Mouse (Mus musculus) mouse embryonic stem cell (cell line): ENCODE results near the gene Dnhd1.

ENCODE experiments used
- in situ Hi-C, 2 experiments: fragments of 300-500 bp; cut with MboI; formaldehyde crosslinking; loops; 1 replicate in 1 of 2; 3 replicates in 1 of 2; pipeline ENCODE4 v1.14.3; 2019 to 2020; ENCODE audit warnings: low sequenced_read_pairs in 2 of 2, low pct_unique_long_range_greater_than_20kb in 1 of 2, mixed read lengths in 1 of 2; ENCODE audit not compliant: unreplicated experiment in 1 of 2

Dnhd1 gene

GRCm38 (mm10) chr7:105650639-105651435, at the start of gene Dnhd1:
Gene Dnhd1 (plus strand): TSS chr7:105650827.
- in situ Hi-C loops, result no loop called here

DNA sequence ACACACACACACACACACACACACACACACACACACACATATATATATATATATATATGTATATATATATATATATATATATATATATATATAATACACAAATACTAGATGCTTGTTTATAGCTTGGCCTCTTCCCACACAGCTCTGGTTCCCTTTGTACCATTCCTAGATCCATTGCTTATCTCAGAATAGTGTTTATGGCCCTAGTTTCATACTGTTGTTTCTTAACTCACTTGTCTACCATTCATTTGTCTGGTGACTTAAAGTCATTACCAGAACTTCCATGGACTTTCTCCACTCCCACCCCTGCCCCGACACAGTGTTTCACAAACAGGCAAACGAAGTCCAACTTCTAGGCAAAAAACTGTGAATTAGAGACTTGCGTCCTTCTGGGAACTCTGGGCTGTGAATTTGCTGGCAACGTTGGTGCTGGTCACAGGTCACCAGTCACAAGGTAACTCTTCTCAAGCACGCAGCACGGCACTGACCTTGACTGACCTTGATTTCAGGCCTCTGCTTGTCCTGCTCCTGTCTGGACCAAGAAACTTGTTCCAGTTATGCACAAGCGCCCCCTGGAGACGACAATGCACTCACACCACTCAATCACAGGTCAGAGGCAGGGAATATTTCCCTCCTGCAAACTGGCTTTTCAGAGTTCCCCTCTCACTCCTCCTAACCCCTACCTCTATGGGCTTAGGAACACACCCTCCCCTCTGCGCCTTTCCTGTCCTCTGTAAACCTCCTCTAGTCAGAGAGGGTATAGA, 47.6 kb upstream of the Dnhd1 start:
- in situ Hi-C loops, result no loop called here

DNA sequence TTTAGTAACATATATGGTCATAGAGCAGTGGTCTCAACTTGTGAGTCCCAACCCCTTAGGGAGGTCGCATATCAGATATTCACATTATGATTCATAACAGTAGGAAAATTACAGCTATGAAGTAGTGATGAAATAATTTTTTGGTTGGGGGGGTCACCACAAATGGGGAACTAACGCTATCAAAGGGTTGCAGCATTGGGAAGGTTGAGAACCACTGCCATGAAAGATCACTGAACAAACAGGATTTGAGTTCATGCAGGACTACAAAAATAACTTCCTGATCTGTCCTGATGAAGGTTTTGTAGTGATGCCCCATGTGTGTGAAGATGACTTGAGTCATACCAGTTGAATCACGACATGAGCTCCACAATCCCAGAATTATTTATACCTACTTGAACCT, 42.2 kb upstream of the Dnhd1 start:
- in situ Hi-C loops, result no loop called here

GRCm38 (mm10) chr7:105611767-105612166, 38.9 kb upstream of the Dnhd1 start:
- in situ Hi-C loops, result no loop called here

DNA sequence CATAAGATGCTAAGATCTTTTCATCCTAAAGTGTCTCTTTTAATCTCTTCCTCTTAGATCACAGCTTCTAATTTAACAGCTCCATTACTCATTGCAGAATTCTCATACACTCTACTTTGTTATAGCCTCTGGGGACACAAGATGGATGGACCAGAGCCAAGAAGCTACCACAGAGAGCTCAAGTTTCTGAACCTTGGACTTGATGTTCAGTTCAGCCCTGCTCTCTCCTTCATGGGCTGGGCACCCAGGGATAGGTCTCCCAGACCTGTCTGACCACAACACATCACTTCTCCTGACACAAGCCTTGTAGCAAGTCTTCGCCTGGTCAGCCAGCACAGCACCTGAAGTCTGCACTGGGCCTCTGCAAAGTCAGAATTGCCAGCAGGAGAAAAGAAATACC, 36.2 kb upstream of the Dnhd1 start:
- in situ Hi-C loops, result no loop called here

DNA sequence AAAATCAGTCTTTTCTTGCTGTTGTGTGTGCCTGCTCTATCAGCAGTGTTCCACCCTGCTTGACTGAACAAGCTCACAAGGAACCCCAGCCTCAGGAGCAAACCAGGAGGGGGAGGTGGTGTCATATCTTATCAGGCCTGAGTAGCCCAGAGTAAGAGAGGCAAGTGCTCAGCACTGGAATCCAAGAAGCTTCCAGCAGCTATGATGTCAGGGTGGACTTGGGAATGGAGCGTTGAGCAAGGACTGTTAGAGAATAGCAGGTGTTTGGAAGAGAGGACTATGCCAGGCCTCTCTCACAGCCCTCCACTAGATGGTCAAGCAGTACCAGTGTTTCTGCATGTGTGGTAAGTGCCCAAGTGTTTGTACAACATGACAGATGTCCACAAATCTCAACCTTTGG, 34.9 kb upstream of the Dnhd1 start:
- in situ Hi-C loops, result no loop called here

- in situ Hi-C loops, result no loop called here
Measured at GRCm38 (mm10) chr7:105616561-105616960, 34.1 kb upstream of the Dnhd1 start.

GRCm38 (mm10) chr7:105617810-105618209, 32.8 kb upstream of the Dnhd1 start:
- in situ Hi-C loops, result no loop called here

GRCm38 (mm10) chr7:105619701-105620100, 30.9 kb upstream of the Dnhd1 start:
- in situ Hi-C loops, result no loop called here

GRCm38 (mm10) chr7:105621053-105621452, 29.6 kb upstream of the Dnhd1 start:
- in situ Hi-C loops, result no loop called here

GRCm38 (mm10) chr7:105621646-105622292, 28.9 kb upstream of the Dnhd1 start:
- in situ Hi-C loops, result no loop called here

GRCm38 (mm10) chr7:105625397-105625796, 25.2 kb upstream of the Dnhd1 start:
- in situ Hi-C loops, result no loop called here

DNA sequence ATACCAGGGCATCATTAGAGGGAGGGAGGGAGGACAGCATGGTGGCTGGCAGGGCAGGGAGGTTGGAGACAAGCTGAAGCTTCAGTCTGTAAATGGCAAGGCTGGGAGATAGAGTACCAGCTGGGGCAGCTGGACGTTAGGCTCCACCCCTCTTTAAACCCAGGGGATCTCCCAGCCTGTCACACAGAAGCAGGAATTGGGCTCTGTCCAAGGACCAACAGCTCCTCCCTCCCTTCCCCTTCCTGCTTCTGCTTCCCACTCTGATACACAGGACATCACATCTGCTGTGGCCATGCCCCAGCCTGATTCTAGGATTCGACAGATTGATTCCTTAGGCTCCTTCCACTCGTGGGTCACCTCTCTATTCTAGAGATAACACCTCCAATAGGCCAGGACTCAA, 22.0 kb upstream of the Dnhd1 start:
- in situ Hi-C loops, result no loop called here

DNA sequence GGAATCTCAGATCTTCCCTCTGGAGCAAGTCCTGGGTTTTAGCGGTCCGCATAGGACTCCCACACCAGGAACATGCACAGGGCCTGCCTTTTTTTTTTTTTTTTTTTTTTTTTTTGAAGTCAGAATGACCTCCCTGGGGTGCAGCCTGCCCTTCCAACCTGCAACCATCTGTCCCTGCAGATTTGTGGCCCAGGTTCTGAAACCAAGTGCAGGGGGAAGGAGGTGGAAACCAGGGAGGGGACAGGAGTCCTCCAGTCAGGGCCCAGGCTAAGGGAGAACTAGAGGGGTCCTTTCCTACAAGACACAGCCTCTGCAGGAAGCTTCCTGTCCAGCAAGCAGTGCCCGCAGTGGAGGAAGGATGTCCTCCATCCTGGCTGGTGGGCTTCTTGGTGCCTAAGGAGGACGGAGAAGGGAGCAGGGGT, 18.1 kb upstream of the Dnhd1 start:
- in situ Hi-C loops, result no loop called here

DNA sequence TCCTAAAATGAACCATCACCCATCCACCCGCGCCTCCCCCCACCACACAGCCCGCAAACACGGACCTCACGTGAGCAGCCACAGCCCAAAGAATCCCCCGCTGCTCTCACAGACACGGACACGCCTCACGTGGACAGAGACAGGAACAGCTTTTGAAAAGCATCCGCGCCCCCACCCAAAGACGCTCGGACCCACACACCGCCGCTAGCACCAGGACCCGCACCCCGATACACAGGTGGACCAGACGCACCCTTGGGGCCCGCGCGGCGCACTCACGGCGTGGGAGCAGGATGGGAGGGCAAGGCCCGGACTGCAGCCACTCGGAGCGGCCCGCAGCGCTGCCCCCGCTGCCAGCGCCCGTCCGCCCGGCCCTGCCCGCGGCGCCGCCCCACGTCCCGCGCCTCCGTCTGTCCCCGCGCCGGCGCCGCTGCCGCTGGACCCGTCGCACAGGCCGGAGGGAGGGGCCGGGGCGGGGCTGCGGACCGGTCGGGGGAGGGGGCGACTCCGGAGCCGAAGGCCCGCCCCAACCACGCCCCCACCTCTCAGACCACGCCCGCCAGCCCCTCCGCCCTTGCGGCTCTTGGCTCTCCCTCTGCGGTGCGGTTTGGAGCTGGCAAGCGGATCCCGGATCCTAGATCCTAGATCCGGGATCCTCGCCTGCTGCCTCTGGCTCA, 17.4 kb upstream of the Dnhd1 start, which contains the start of gene Trim3:
Gene Trim3 (minus strand): TSS at position 445 of the 674 bp plus-strand sequence.
- in situ Hi-C loops, result no loop called here

DNA sequence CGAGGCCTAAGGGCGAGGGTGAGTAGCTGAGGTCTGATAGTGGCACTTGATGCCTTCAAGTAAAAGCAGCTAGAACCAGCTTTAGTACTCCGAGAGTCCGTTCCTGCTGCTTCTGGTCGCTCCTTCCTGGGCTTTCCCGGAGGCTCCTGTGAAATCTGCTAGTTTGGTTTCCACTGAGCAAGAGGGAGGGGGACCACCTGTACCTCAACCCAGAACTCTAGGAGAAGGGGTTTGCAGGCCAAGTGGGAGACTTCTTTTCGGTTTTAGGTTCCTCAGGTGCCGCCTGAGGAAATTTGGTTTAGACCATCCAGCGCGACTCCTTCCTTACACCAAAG, 16.9 kb upstream of the Dnhd1 start:
- in situ Hi-C loops, result no loop called here

DNA sequence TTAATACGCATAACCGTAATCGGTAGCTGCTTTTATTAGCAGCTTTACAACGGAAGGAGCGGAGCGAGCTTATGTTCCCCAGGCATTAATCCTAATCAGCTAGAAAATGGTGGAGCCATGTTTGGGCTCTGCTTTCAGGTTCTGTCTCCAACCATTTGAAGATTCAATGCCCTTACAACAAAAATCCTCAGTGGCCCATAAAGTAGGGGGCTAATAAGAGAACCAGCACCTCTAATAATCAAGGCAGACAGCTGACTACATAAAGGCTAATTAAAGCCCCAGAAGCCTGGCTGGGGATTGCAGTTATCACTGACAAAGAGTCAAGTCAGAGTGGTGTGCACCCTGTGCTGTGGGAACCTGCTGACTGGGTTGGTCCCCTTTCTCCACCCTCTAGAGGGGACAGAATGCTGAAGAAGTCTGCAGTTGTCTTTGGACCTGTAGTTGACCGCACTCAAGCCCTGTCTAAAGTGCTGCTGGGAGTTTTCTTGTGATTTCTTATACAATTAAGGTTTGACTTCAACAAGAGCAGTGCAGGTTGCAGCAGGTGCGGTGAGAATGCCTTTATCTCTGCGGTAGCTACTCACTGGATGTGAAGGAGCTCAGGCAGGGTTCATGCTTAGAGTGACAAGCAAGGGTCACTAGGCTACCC, 16.2 kb upstream of the Dnhd1 start:
- in situ Hi-C loops, result no loop called here

GRCm38 (mm10) chr7:105635726-105636125, 14.9 kb upstream of the Dnhd1 start:
- in situ Hi-C loops, result no loop called here
